Mouse (Mus musculus): ENCODE data around the gene Tmprss2. TPM values are rescaled to one million over a fixed set of nuclear protein-coding genes. Genes with fewer than 3 reads are reported as not detected.

Gene Tmprss2
- polyA plus RNA-seq, 1 experiment from 2014 or later = 22.1 TPM

DNA sequence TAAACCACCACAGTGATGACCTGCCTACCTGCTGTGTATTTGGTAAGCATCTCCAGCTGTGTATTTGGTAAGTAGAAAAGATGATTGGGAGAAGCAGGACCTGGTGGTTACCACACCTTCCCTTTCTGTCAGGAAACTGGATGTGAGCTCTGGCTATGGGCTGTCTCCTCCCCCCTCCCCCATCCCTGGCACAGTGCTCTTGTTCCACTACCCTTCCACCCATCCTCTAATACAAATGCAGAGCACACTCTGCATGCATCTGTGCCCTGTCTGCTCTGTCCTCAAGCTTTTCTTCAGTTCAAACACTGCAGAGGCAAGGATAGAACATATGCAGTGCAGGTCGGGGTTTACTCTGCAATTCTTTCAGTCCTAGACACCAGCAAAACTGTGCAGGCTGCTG lies 76.5 kb downstream of the Tmprss2 start:
- peak overlapping the region; percentile 88 for H3K27ac ChIP-seq (ENCODE audit: low read depth, low read length)
- peaks cover 6% of the 10 kb centered on the region; the same call in 1 of the 2 replicates for H3K36me3 ChIP-seq (ENCODE audit: control insufficient read depth, insufficient read depth)
- H3K9ac ChIP-seq (ENCODE audit: low read depth, low read length) = peak overlapping the region; percentile 54; the same call in 1 of the 2 replicates
- H3K27me3 ChIP-seq (replicated peaks; ENCODE audit: control insufficient read depth, insufficient read depth, low read length) = no peaks in the 10 kb centered on the region
- no peaks in the 10 kb centered on the region for H3K9me3 ChIP-seq (ENCODE audit: control insufficient read depth)
- peak overlapping the region; percentile 62 for H3K4me2 ChIP-seq (replicated peaks; ENCODE audit: low read depth)
- H3K4me1 ChIP-seq (replicated peaks; ENCODE audit: control insufficient read depth, insufficient read depth, low read length) = no peaks in the 10 kb centered on the region; the same call in 1 of the 2 replicates
- H3K4me3 ChIP-seq (ENCODE audit: low read depth, low read length) = peak overlapping the region; percentile 22
- 30% methylated on average over 1 of the region's 1 CpGs for WGBS
- ATAC-seq = no peak
- TF ChIP-seq CTCF (IDR thresholded peaks at IDR 0.05; ENCODE audit: low read depth) = no peak

- no peak for ATAC-seq
- Histone ChIP-seq H3K4me1 (replicated peaks; ENCODE audit: control insufficient read depth, insufficient read depth, low read length) (no peaks in the 10 kb centered on the region; the same call in 1 of the 2 replicates), H3K36me3 (ENCODE audit: control insufficient read depth, insufficient read depth) (peaks cover 3% of the 10 kb centered on the region; the same call in 1 of the 2 replicates), H3K4me2 (replicated peaks; ENCODE audit: low read depth) (no peak overlapping the region), H3K9ac (ENCODE audit: low read depth, low read length) (no peak overlapping the region), H3K27me3 (replicated peaks; ENCODE audit: control insufficient read depth, insufficient read depth, low read length) (no peaks in the 10 kb centered on the region), H3K4me3 (ENCODE audit: low read depth, low read length) (no peak overlapping the region), H3K27ac (ENCODE audit: low read depth, low read length) (no peak overlapping the region), H3K9me3 (ENCODE audit: control insufficient read depth) (no peaks in the 10 kb centered on the region)
- WGBS = 89% methylated on average over 5 of the region's 5 CpGs
- no peak for TF ChIP-seq CTCF (IDR thresholded peaks at IDR 0.05; ENCODE audit: low read depth)
Observed at GRCm38 (mm10) chr16:97533751-97534150, 77.2 kb downstream of the Tmprss2 start.

GRCm38 (mm10) chr16:97533126-97533525 lies 77.9 kb downstream of the Tmprss2 start:
- no peak overlapping the region for H3K9ac ChIP-seq (ENCODE audit: low read depth, low read length)
- no peaks in the 10 kb centered on the region; the same call in 1 of the 2 replicates for H3K4me1 ChIP-seq (replicated peaks; ENCODE audit: control insufficient read depth, insufficient read depth, low read length)
- H3K4me2 ChIP-seq (replicated peaks; ENCODE audit: low read depth) = no peak overlapping the region
- H3K27ac ChIP-seq (ENCODE audit: low read depth, low read length) = no peak overlapping the region
- no peak overlapping the region for H3K4me3 ChIP-seq (ENCODE audit: low read depth, low read length)
- WGBS = 78% methylated on average over 1 of the region's 1 CpGs
- no peaks in the 10 kb centered on the region for H3K36me3 ChIP-seq (ENCODE audit: control insufficient read depth, insufficient read depth)
- H3K9me3 ChIP-seq (ENCODE audit: control insufficient read depth) = no peaks in the 10 kb centered on the region
- no peak for TF ChIP-seq CTCF (IDR thresholded peaks at IDR 0.05; ENCODE audit: low read depth)
- no peak for ATAC-seq
- no peaks in the 10 kb centered on the region for H3K27me3 ChIP-seq (replicated peaks; ENCODE audit: control insufficient read depth, insufficient read depth, low read length)

- peak; percentile 83 for ATAC-seq
Observed at GRCm38 (mm10) chr16:97529241-97529640, 81.8 kb downstream of the Tmprss2 start.

GRCm38 (mm10) chr16:97523024-97523423 lies 88.0 kb downstream of the Tmprss2 start:
- peak; percentile 91 for TF ChIP-seq CTCF (IDR thresholded peaks at IDR 0.05; ENCODE audit: low read depth)
- H3K9me3 ChIP-seq (ENCODE audit: control insufficient read depth) = no peaks in the 10 kb centered on the region
- ATAC-seq = peak; percentile 56
- no peak overlapping the region for H3K4me3 ChIP-seq (ENCODE audit: low read depth, low read length)
- H3K36me3 ChIP-seq (ENCODE audit: control insufficient read depth, insufficient read depth) = no peaks in the 10 kb centered on the region
- 15% methylated on average over 1 of the region's 1 CpGs for WGBS
- no peak overlapping the region for H3K27ac ChIP-seq (ENCODE audit: low read depth, low read length)
- no peak overlapping the region for H3K9ac ChIP-seq (ENCODE audit: low read depth, low read length)
- no peaks in the 10 kb centered on the region for H3K27me3 ChIP-seq (replicated peaks; ENCODE audit: control insufficient read depth, insufficient read depth, low read length)
- H3K4me2 ChIP-seq (replicated peaks; ENCODE audit: low read depth) = no peak overlapping the region
- no peaks in the 10 kb centered on the region for H3K4me1 ChIP-seq (replicated peaks; ENCODE audit: control insufficient read depth, insufficient read depth, low read length)

More at GRCm38 (mm10) chr16:97529241-97529640, 81.8 kb downstream of the Tmprss2 start:
- no peak overlapping the region for H3K4me3 ChIP-seq (ENCODE audit: low read depth, low read length)
- no peak for TF ChIP-seq CTCF (IDR thresholded peaks at IDR 0.05; ENCODE audit: low read depth)
- no peak overlapping the region for H3K4me2 ChIP-seq (replicated peaks; ENCODE audit: low read depth)
- no peaks in the 10 kb centered on the region for H3K4me1 ChIP-seq (replicated peaks; ENCODE audit: control insufficient read depth, insufficient read depth, low read length)
- WGBS = 39% methylated on average over 2 of the region's 2 CpGs
- H3K27me3 ChIP-seq (replicated peaks; ENCODE audit: control insufficient read depth, insufficient read depth, low read length) = no peaks in the 10 kb centered on the region
- H3K36me3 ChIP-seq (ENCODE audit: control insufficient read depth, insufficient read depth) = no peaks in the 10 kb centered on the region
- no peak overlapping the region for H3K9ac ChIP-seq (ENCODE audit: low read depth, low read length)
- no peaks in the 10 kb centered on the region for H3K9me3 ChIP-seq (ENCODE audit: control insufficient read depth)
- H3K27ac ChIP-seq (ENCODE audit: low read depth, low read length) = no peak overlapping the region; the same call in 1 of the 2 replicates

DNA sequence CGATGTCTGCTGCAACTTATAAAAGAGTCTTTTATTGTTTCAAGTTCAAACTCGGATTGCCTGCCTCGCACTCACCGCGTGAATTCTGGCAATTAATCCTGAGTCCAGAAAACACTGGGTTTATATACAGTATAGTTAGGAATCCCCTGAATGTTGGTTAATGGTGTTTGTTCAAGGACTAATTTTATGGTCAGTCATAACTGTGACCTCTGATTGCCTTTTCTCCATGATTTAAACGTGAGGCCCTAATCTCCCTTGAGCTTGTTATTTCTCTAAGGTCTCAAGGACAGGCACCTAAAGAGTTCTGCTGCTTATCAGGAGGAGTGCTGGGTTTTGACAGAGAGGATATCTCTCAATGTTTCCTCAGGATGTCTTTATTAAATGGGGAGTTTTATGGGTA lies 89.0 kb downstream of the Tmprss2 start:
- H3K4me2 ChIP-seq (replicated peaks; ENCODE audit: low read depth) = no peak overlapping the region
- no peak overlapping the region for H3K4me3 ChIP-seq (ENCODE audit: low read depth, low read length)
- no peaks in the 10 kb centered on the region for H3K9me3 ChIP-seq (ENCODE audit: control insufficient read depth)
- H3K27me3 ChIP-seq (replicated peaks; ENCODE audit: control insufficient read depth, insufficient read depth, low read length) = no peaks in the 10 kb centered on the region
- WGBS = 36% methylated on average over 6 of the region's 6 CpGs
- no peaks in the 10 kb centered on the region for H3K36me3 ChIP-seq (ENCODE audit: control insufficient read depth, insufficient read depth)
- no peaks in the 10 kb centered on the region for H3K4me1 ChIP-seq (replicated peaks; ENCODE audit: control insufficient read depth, insufficient read depth, low read length)
- no peak for TF ChIP-seq CTCF (IDR thresholded peaks at IDR 0.05; ENCODE audit: low read depth)
- no peak overlapping the region for H3K9ac ChIP-seq (ENCODE audit: low read depth, low read length)
- peak; percentile 62 for ATAC-seq
- no peak overlapping the region for H3K27ac ChIP-seq (ENCODE audit: low read depth, low read length)

- peak; percentile 34; the same call in 1 of the 2 replicates for TF ChIP-seq CTCF (IDR thresholded peaks at IDR 0.05; ENCODE audit: low read depth)
- ATAC-seq = no peak
- Histone ChIP-seq H3K4me3 (ENCODE audit: low read depth, low read length) (no peak overlapping the region), H3K27me3 (replicated peaks; ENCODE audit: control insufficient read depth, insufficient read depth, low read length) (no peaks in the 10 kb centered on the region), H3K4me2 (replicated peaks; ENCODE audit: low read depth) (no peak overlapping the region), H3K9me3 (ENCODE audit: control insufficient read depth) (no peaks in the 10 kb centered on the region), H3K36me3 (ENCODE audit: control insufficient read depth, insufficient read depth) (no peaks in the 10 kb centered on the region), H3K4me1 (replicated peaks; ENCODE audit: control insufficient read depth, insufficient read depth, low read length) (peaks cover 6% of the 10 kb centered on the region; the same call in 1 of the 2 replicates), H3K27ac (ENCODE audit: low read depth, low read length) (no peak overlapping the region), H3K9ac (ENCODE audit: low read depth, low read length) (no peak overlapping the region)
- WGBS = 78% methylated on average over 3 of the region's 3 CpGs
Observed at GRCm38 (mm10) chr16:97516341-97516740, 94.7 kb downstream of the Tmprss2 start.

Other genes starting within 250 kb of the Tmprss2 start
- gene Mx1, start 148.3 kb downstream of the Tmprss2 start, polyA plus RNA-seq (2015; fragmentation: Nextera tagmentation; extraction: Ambion mirVana) = 0.18 and 0.81 TPM in 2 replicates
- 4.4 and 5.8 TPM in 2 replicates for gene Fam3b, start 96.4 kb downstream of the Tmprss2 start, polyA plus RNA-seq (2015; fragmentation: Nextera tagmentation; extraction: Ambion mirVana)
- 11.9 and 12.9 TPM in 2 replicates for gene Ripk4, start 152.6 kb upstream of the Tmprss2 start, polyA plus RNA-seq (2015; fragmentation: Nextera tagmentation; extraction: Ambion mirVana)
- 1.3 and 2.4 TPM in 2 replicates for gene Prdm15, start 240.7 kb upstream of the Tmprss2 start, polyA plus RNA-seq (2015; fragmentation: Nextera tagmentation; extraction: Ambion mirVana)

Measured in intestine, postnatal 0 days (tissue).